Mouse (Mus musculus) small intestine, adult 2 months (tissue): ENCODE measurements around the gene Trappc4.

Source experiments
- CTCF ChIP-seq: fragments of 200-500 bp; IDR thresholded peaks from 2 replicates; pipeline ENCODE4 v1.5.1; 2012; ENCODE audit warnings: low read depth, mild to moderate bottlenecking, control low read depth, inconsistent platforms, low read length, moderate library complexity, mixed read lengths; ENCODE audit not compliant: insufficient replicate concordance, insufficient read length; ENCODE audit errors: extremely low read depth
- POLR2A ChIP-seq: fragments of 200-500 bp; IDR thresholded peaks from 2 replicates; pipeline ENCODE4 v1.6.1; 2012; ENCODE audit warnings: low read depth, mild to moderate bottlenecking, control low read depth, inconsistent platforms, low read length, moderate library complexity

DNA sequence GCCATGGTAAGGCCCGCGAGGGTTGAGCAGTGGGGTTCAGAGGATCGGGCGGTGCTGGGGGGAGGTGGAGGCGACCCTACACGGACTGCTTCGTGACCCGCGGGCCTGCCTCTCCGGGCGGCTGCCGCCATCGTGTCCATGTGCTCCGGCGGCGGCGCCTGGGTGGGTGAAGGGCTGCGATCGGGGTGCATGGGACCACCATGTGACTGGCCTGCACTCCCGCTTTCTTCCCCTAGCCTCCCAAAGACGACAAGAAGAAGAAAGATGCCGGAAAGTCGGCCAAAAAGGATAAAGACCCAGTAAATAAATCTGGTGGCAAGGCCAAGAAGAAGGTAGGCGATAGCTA is 325 bp upstream of the Trappc4 start:
- TF ChIP-seq POLR2A: no peak
- no peak for TF ChIP-seq CTCF
